8 mouse cellular contexts compared by ENCODE assay signal in genomic region chr3:104221156-104221555, GRCm38 (mm10). TPM values are rescaled to one million over a fixed set of nuclear protein-coding genes. Genes with fewer than 3 reads are reported as not detected.
DNase-seq lines count a peak whose midpoint lies in the region; ATAC-seq and TF ChIP-seq lines count a peak whose summit lies in the region.

No protein-coding gene starts in this region.

- H3K4me3 ChIP-seq in kidney, embryonic 15.5 days (replicated peaks) = peak overlapping the region; percentile 91
- peak overlapping the region; percentile 82 for H3K4me3 ChIP-seq in embryonic facial prominence, embryonic 15.5 days (replicated peaks)
- H3K4me3 ChIP-seq in limb, embryonic 14.5 days (replicated peaks; ENCODE audit: low read length) = peak overlapping the region; percentile 76
- H3K4me3 ChIP-seq in neural tube, embryonic 15.5 days (replicated peaks) = peak overlapping the region; percentile 81

- H3K4me2 ChIP-seq in kidney, embryonic 15.5 days = peak overlapping the region; percentile 79
- H3K4me2 ChIP-seq in embryonic facial prominence, embryonic 15.5 days (replicated peaks) = peak overlapping the region; percentile 92
- peak overlapping the region; percentile 92 for H3K4me2 ChIP-seq in limb, embryonic 14.5 days (replicated peaks; ENCODE audit: low read depth, low read length, severe bottlenecking)
- H3K4me2 ChIP-seq in neural tube, embryonic 15.5 days = peak overlapping the region; percentile 75

- no peak for DNase-seq in kidney, postnatal 4 days
- DNase-seq in limb, embryonic 14.5 days (ENCODE audit: low spot score) = no peak
- DNase-seq in cerebellum, adult 11-12 months = no peak
- no peak for DNase-seq in left cerebral cortex, postnatal 10 days (ENCODE audit: extremely low spot score in 1 of 2, low spot score in 2 of 2)
- no peak for DNase-seq in adrenal gland, postnatal 4 days (ENCODE audit: low spot score in 2 of 2)

- no peaks in the 10 kb centered on the region for H3K27me3 ChIP-seq in kidney, embryonic 15.5 days
- no peaks in the 10 kb centered on the region for H3K27me3 ChIP-seq in embryonic facial prominence, embryonic 15.5 days
- peaks cover 6% of the 10 kb centered on the region; the same call in 1 of the 2 replicates for H3K27me3 ChIP-seq in limb, embryonic 14.5 days (ENCODE audit: control insufficient read depth, insufficient read depth, low read length)
- no peaks in the 10 kb centered on the region for H3K27me3 ChIP-seq in neural tube, embryonic 15.5 days (replicated peaks)

- peak overlapping the region; percentile 88 for H3K27ac ChIP-seq in kidney, embryonic 15.5 days
- peak overlapping the region; percentile 63 for H3K27ac ChIP-seq in embryonic facial prominence, embryonic 15.5 days (replicated peaks)
- peak overlapping the region; percentile 44; the same call in 1 of the 2 replicates for H3K27ac ChIP-seq in limb, embryonic 14.5 days (replicated peaks; ENCODE audit: low read depth, low read length)
- H3K27ac ChIP-seq in neural tube, embryonic 15.5 days (replicated peaks) = peak overlapping the region; percentile 69

- WGBS in kidney, embryonic 15.5 days = 5% methylated on average over 11 of the region's 11 CpGs
- 12% methylated on average over 11 of the region's 11 CpGs for WGBS in embryonic facial prominence, embryonic 15.5 days
- 9% methylated on average over 11 of the region's 11 CpGs for WGBS in limb, embryonic 14.5 days
- 9% methylated on average over 11 of the region's 11 CpGs for WGBS in neural tube, embryonic 15.5 days

- peaks cover 19% of the 10 kb centered on the region for H3K4me1 ChIP-seq in kidney, embryonic 15.5 days
- H3K4me1 ChIP-seq in embryonic facial prominence, embryonic 15.5 days = peaks cover 10% of the 10 kb centered on the region; the same call in 1 of the 2 replicates
- peaks cover 7% of the 10 kb centered on the region; the same call in 1 of the 2 replicates for H3K4me1 ChIP-seq in limb, embryonic 14.5 days (ENCODE audit: control insufficient read depth, insufficient read depth, low read length)
- peaks cover 14% of the 10 kb centered on the region for H3K4me1 ChIP-seq in neural tube, embryonic 15.5 days

- H3K9me3 ChIP-seq in kidney, embryonic 15.5 days (replicated peaks) = no peaks in the 10 kb centered on the region
- no peaks in the 10 kb centered on the region for H3K9me3 ChIP-seq in embryonic facial prominence, embryonic 15.5 days (replicated peaks)
- H3K9me3 ChIP-seq in limb, embryonic 14.5 days (ENCODE audit: control insufficient read depth, low read length) = no peaks in the 10 kb centered on the region
- H3K9me3 ChIP-seq in neural tube, embryonic 15.5 days (replicated peaks) = no peaks in the 10 kb centered on the region

- intact Hi-C loops in left cerebral cortex, postnatal 10 days (cut with DNase I) = loop anchor here (5.0 kb wide), 1 partner anchor 221 kb away; no protein-coding TSS in a partner anchor

- ATAC-seq in kidney, embryonic 15.5 days (replicated peaks; ENCODE audit: low FRiP score) = no peak
- ATAC-seq in embryonic facial prominence, embryonic 15.5 days (ENCODE audit: insufficient number of reproducible peaks, low FRiP score, low TSS enrichment, low read depth) = no peak
- no peak for ATAC-seq in limb, embryonic 14.5 days (ENCODE audit: low FRiP score, low read depth)
- no peak for ATAC-seq in neural tube, embryonic 15.5 days (ENCODE audit: low FRiP score)

- no peaks in the 10 kb centered on the region for H3K36me3 ChIP-seq in kidney, embryonic 15.5 days
- H3K36me3 ChIP-seq in embryonic facial prominence, embryonic 15.5 days = no peaks in the 10 kb centered on the region
- no peaks in the 10 kb centered on the region for H3K36me3 ChIP-seq in limb, embryonic 14.5 days (ENCODE audit: control insufficient read depth, insufficient read depth, low read length)
- no peaks in the 10 kb centered on the region for H3K36me3 ChIP-seq in neural tube, embryonic 15.5 days

- H3K9ac ChIP-seq in kidney, embryonic 15.5 days = no peak overlapping the region
- peak overlapping the region; percentile 51 for H3K9ac ChIP-seq in embryonic facial prominence, embryonic 15.5 days
- H3K9ac ChIP-seq in limb, embryonic 14.5 days (ENCODE audit: low read depth, low read length, severe bottlenecking) = peak overlapping the region; percentile 53; the same call in 1 of the 2 replicates
- H3K9ac ChIP-seq in neural tube, embryonic 15.5 days (replicated peaks) = peak overlapping the region; percentile 44

- no peak for TF ChIP-seq POLR2A in limb, embryonic 14.5 days (IDR thresholded peaks at IDR 0.05; ENCODE audit: borderline replicate concordance, extremely low read depth, insufficient read depth, insufficient read length)

RNA-seq across cellular contexts. Expression of gene Magi3, which starts 1.0 kb away (rescaled TPM):
- polyA plus RNA-seq in kidney, embryonic 15.5 days (2015; fragmentation: Nextera tagmentation; extraction: Ambion mirVana) = 5.9 and 6.1 TPM in 2 replicates
- 4.8 and 5.1 TPM in 2 replicates for polyA plus RNA-seq in embryonic facial prominence, embryonic 15.5 days (2015; fragmentation: Nextera tagmentation; extraction: Ambion mirVana)
- 7.0 and 9.2 TPM in 2 replicates for polyA plus RNA-seq in limb, embryonic 14.5 days (2012; rRNA removed)
- 4.8 and 6.0 TPM in 2 replicates for polyA plus RNA-seq in limb, embryonic 14.5 days (2014; fragmentation: Nextera tagmentation; extraction: Ambion mirVana)
- 6.2 and 6.7 TPM in 2 replicates for polyA plus RNA-seq in neural tube, embryonic 15.5 days (2015; fragmentation: Nextera tagmentation; extraction: Ambion mirVana)
- total RNA-seq in left cerebral cortex, postnatal 10 days (2021) = 10 to 100 TPM; 38.8 to 41.3 TPM
- 10 to 100 TPM; 24.5 to 24.7 TPM for total RNA-seq in adrenal gland, postnatal 4 days (2021)
